Mouse (Mus musculus): ENCODE measurements at regions not wholly inside any gene's neighbourhood (a gene's known extent, or its start where the extent isn't known, plus 50 kb on each side); places are given as distances from the start of the nearest gene placed in this dataset.

GRCm38 (mm10) chr13:112038556-112039304 is 229.9 kb upstream of the Map3k1 start:
- TF ChIP-seq POLR2A (IDR thresholded peaks at IDR 0.05; ENCODE audit: insufficient read depth, low read length) (no peak), CTCF (IDR thresholded peaks at IDR 0.05; ENCODE audit: low read depth, low read length) (no peak), EP300 (IDR thresholded peaks at IDR 0.05; ENCODE audit: insufficient read depth, low read depth, low read length) (no peak)

Data from ES-Bruce4 (cell line).